Mouse (Mus musculus) intestine, embryonic 15.5 days (tissue): ENCODE measurements at regions not wholly inside any gene's neighbourhood (a gene's known extent, or its start where the extent isn't known, plus 50 kb on each side); places are given as distances from the start of the nearest gene placed in this dataset.

ENCODE experiments used
- ATAC-seq: fragments of 200-750 bp; cut with Nextera tagmentation; 2 replicates; pipeline ENCODE4 v1.8.0; 2017; ENCODE audit warnings: moderate TSS enrichment, moderate library complexity
- H3K27ac ChIP-seq: fragments of 300-500 bp; sonication (generic); 2 replicates; pipeline ENCODE4 v1.5.1; 2015; ENCODE audit warnings: mild to moderate bottlenecking, inconsistent platforms
- H3K27me3 ChIP-seq: fragments of 300-500 bp; sonication (generic); replicated peaks from 2 replicates; pipeline ENCODE4 v1.6.1; 2015; ENCODE audit warnings: inconsistent platforms
- H3K36me3 ChIP-seq: fragments of 300-500 bp; sonication (generic); 2 replicates; pipeline ENCODE4 v1.6.1; 2015; ENCODE audit warnings: inconsistent platforms
- H3K4me1 ChIP-seq: fragments of 300-500 bp; sonication (generic); replicated peaks from 2 replicates; pipeline ENCODE4 v1.6.1; 2015; ENCODE audit warnings: inconsistent platforms
- H3K4me2 ChIP-seq: fragments of 300-500 bp; sonication (generic); replicated peaks from 2 replicates; pipeline ENCODE4 v1.6.1; 2015; ENCODE audit warnings: mild to moderate bottlenecking, inconsistent platforms
- H3K4me3 ChIP-seq: fragments of 300-500 bp; sonication (generic); replicated peaks from 2 replicates; pipeline ENCODE4 v1.5.1; 2015; ENCODE audit warnings: inconsistent platforms
- H3K9ac ChIP-seq: fragments of 300-500 bp; sonication (generic); 2 replicates; pipeline ENCODE4 v1.6.1; 2015; ENCODE audit warnings: inconsistent platforms
- H3K9me3 ChIP-seq: fragments of 300-500 bp; sonication (generic); 2 replicates; pipeline ENCODE4 v1.6.1; 2016; ENCODE audit warnings: inconsistent platforms
- WGBS: fragments of 180-500 bp; shearing (Covaris S2); methylation state at CpG from one replicate; pipeline ENCODE4 v1.1.7; 2015; 5-methylcytosine and 5-hydroxymethylcytosine counted together

DNA sequence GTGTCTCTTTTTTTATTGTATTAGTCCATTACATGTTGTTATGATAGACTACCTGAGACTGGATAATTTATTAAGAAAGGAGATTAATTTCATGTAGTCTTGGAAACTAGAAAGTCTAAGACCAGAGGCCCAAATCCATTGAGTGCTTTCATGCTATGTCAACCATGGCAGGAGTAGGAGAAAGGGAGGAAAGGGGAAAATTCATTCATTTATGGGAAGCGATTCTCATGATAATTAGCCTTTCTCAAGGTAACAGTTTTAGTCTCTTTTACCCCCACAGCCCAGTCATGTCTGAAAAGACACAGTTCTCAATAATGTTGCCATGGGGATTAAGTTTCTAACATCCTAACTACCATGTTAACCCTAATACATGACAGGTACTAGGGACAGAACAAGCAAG lies 292.8 kb upstream of the Gm6657 start:
- H3K4me3 ChIP-seq: no peak overlapping the region
- no peaks in the 10 kb centered on the region for H3K9me3 ChIP-seq
- no peak for ATAC-seq
- H3K27ac ChIP-seq: no peak overlapping the region
- no peak overlapping the region for H3K9ac ChIP-seq
- no peaks in the 10 kb centered on the region for H3K27me3 ChIP-seq
- H3K4me2 ChIP-seq: no peak overlapping the region
- H3K36me3 ChIP-seq: no peaks in the 10 kb centered on the region
- WGBS: 94% methylated on average over 1 of the region's 1 CpGs
- no peaks in the 10 kb centered on the region for H3K4me1 ChIP-seq

DNA sequence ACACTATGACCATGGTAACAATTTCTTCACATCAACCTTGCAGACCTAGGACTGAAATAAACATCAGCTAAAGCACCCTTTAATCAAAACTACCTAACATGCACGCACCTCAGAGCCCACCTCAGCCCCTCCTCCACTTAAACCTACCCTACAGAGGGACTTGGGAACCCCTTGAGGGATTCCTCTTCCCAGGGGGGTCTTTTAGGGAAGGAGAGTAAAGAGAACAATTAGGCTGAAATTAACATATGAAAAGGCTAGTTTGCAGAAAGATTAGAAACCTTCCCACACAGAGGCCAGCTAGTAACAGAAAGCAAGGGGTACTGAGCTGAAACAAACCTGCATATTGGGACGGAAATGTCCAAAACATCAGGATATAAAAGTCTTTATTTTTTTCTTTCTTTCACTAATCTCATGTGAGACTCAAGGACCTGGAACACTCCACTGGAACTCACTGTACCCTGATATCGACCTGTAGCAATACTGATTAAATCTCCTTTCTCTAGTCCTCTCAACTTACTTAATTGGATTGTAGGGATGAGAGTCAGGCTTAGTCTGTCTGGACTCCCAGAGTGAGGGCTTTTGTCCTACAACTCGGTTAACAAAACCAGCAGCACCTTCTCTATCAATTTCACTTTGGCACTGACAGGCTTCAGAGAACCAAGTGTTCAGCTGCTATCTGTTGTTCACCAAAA lies 281.0 kb upstream of the Gm6657 start:
- no peak for ATAC-seq
- no peak overlapping the region for H3K9ac ChIP-seq
- 35% methylated on average over 4 of the region's 4 CpGs for WGBS

DNA sequence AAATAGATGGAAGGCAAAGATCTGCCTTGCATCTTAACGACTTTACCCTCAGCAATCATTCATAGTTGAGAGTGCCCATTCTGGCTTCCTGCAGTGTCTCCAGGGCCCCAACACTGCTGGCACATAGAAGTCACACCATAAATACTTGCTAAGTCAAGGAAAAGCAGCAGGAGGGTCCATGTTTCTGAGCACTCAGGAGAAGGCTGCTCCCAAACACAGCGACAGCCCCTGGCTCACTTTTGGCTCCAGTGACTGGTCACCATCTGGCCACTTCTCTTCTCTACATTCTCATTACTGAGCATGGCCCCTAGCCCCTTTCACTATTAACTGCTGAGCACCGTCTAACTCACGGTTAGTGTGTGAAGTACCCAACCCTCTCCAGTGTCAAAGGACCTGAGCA lies 265.3 kb upstream of the Gm6657 start:
- no peaks in the 10 kb centered on the region for H3K36me3 ChIP-seq
- 69% methylated on average over 4 of the region's 4 CpGs for WGBS
- ATAC-seq: no peak

More for the DNA sequence above, 281.0 kb upstream of the Gm6657 start:
- Histone ChIP-seq H3K4me1 (no peaks in the 10 kb centered on the region), H3K4me3 (no peak overlapping the region), H3K4me2 (no peak overlapping the region), H3K9me3 (no peaks in the 10 kb centered on the region), H3K36me3 (no peaks in the 10 kb centered on the region), H3K27ac (no peak overlapping the region), H3K27me3 (no peaks in the 10 kb centered on the region)

DNA sequence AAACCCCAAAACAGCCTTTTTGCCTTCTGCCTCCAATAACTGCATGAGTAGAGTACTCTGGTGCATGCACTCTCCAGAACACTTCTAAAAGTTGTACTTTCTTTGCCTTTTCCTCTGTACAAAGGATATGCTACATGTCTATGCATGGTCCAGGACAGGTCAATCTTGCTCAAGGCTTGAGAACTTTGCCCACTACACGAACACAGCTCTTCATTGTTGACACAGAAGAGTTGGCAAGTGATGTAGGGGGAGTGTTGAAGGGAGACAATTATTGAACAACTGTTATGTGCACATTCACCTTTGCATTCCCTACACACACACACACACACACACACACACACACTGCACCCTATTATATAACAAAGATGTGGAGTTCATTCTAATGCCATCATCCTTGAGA lies 264.5 kb upstream of the Gm6657 start:
- no peaks in the 10 kb centered on the region for H3K4me1 ChIP-seq
- no peak overlapping the region for H3K27ac ChIP-seq
- H3K27me3 ChIP-seq: no peaks in the 10 kb centered on the region
- WGBS: 68% methylated on average over 1 of the region's 1 CpGs
- H3K4me2 ChIP-seq: no peak overlapping the region
- ATAC-seq: no peak
- no peaks in the 10 kb centered on the region for H3K9me3 ChIP-seq
- H3K4me3 ChIP-seq: no peak overlapping the region
- H3K9ac ChIP-seq: no peak overlapping the region
- H3K36me3 ChIP-seq: no peaks in the 10 kb centered on the region

More for the DNA sequence above, 265.3 kb upstream of the Gm6657 start:
- Histone ChIP-seq H3K4me1 (no peaks in the 10 kb centered on the region), H3K4me2 (no peak overlapping the region), H3K9me3 (no peaks in the 10 kb centered on the region), H3K27ac (no peak overlapping the region), H3K9ac (no peak overlapping the region), H3K27me3 (no peaks in the 10 kb centered on the region), H3K4me3 (no peak overlapping the region)

DNA sequence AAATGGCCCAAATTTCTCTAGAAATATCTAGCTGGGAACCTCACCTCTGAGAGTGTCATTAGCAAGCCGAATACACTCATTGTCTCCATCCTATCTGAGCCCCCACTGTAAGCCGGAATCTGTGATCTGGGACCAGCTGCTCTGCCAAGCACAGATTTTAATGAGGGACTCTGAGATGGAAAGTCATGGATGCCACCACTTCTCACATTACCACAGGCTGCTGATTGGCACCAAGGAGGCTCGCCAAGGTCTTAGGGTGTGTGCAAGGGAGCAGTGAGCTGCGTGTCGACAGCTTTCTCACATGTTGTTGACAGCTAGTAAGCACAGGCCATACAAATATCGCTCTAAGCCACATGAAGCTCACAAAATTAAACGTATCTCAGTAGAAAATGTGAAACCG lies 250.1 kb upstream of the Gm6657 start:
- ATAC-seq: no peak
- Histone ChIP-seq H3K4me3 (no peak overlapping the region), H3K4me2 (no peak overlapping the region), H3K9me3 (no peaks in the 10 kb centered on the region), H3K27ac (no peak overlapping the region), H3K4me1 (no peaks in the 10 kb centered on the region), H3K36me3 (no peaks in the 10 kb centered on the region), H3K27me3 (no peaks in the 10 kb centered on the region), H3K9ac (no peak overlapping the region)
- 83% methylated on average over 8 of the region's 8 CpGs for WGBS

DNA sequence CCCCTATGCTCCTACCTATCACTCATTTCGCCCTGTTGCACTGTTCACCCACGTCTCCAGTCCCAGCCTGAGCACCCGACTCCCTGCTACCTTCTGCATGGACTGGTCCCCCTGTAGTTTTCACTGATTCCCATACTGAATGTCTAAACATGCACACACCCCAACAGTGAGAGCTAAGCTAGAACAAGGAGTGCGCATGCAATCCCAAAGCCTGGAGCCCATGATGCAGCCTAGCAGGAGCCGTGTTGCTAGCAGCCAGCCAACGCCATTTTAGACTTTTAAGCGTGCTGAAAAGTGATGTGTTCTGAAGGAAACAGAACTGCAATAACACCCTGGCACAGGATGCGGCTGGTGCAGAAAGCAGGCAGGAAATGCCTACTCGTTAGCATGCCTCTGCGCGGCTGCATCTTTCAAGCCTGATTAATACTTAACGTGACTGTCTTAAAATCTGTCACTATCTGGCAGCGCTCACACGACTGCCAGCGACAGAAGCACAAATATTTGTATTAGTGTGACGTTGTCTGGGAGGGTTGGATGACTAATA lies 244.5 kb upstream of the Gm6657 start:
- Histone ChIP-seq H3K4me2 (peak overlapping the region; percentile 66), H3K9me3 (no peaks in the 10 kb centered on the region), H3K4me1 (peaks cover 5% of the 10 kb centered on the region; the same call in 1 of the 2 replicates), H3K9ac (no peak overlapping the region), H3K27me3 (no peaks in the 10 kb centered on the region), H3K4me3 (peak overlapping the region; percentile 22; the same call in 1 of the 2 replicates), H3K27ac (peak overlapping the region; percentile 36; the same call in 1 of the 2 replicates), H3K36me3 (no peaks in the 10 kb centered on the region)
- ATAC-seq: peak; percentile 47
- WGBS: 16% methylated on average over 16 of the region's 16 CpGs

DNA sequence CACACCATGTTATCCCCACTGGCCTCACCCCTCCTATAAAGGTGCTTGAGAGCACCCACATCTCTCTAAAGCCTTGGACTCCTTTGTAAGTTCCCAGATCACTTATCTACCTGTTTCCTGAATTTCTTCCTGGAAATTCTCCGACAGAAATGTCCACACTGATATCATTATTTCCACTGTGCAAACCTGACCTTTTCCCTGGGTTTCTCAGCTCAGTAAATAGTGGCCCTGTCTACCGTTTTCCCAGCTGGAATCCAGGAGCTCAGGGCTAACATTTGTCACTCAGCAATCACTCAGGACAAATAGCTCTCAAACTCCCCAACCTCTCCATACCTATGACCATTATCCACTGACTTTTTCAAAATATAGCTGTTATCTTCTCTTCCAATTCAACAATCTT lies 241.6 kb upstream of the Gm6657 start:
- H3K4me2 ChIP-seq: no peak overlapping the region
- H3K4me1 ChIP-seq: peaks cover 5% of the 10 kb centered on the region; the same call in 1 of the 2 replicates
- ATAC-seq: no peak
- no peaks in the 10 kb centered on the region for H3K27me3 ChIP-seq
- no peaks in the 10 kb centered on the region for H3K36me3 ChIP-seq
- no peaks in the 10 kb centered on the region for H3K9me3 ChIP-seq
- H3K4me3 ChIP-seq: no peak overlapping the region
- WGBS: 35% methylated on average over 2 of the region's 2 CpGs
- no peak overlapping the region for H3K27ac ChIP-seq
- no peak overlapping the region for H3K9ac ChIP-seq

DNA sequence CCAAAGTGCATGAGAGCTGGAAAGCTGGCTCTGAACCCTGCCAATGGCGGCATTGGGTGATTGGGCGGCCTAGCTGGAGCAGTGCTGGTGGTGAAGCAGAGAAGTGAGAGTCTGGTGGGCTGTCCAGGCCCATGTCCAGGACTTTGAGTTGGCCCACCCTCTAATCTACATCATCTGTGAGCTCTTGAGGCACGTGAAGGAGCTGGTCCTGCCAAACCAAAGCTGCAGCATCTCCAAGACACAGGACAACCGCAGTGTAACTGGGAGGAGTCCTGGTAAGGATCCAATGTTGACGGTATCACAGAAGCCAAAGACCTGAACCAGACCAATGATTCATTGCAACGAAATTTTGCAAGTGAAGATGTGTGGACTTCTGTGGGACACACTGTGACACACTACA lies 231.4 kb upstream of the Gm6657 start:
- Histone ChIP-seq H3K27ac (no peak overlapping the region), H3K4me1 (no peaks in the 10 kb centered on the region), H3K9me3 (no peaks in the 10 kb centered on the region), H3K4me2 (no peak overlapping the region), H3K36me3 (no peaks in the 10 kb centered on the region), H3K9ac (no peak overlapping the region), H3K27me3 (no peaks in the 10 kb centered on the region), H3K4me3 (no peak overlapping the region)
- ATAC-seq: no peak
- 77% methylated on average over 6 of the region's 6 CpGs for WGBS

DNA sequence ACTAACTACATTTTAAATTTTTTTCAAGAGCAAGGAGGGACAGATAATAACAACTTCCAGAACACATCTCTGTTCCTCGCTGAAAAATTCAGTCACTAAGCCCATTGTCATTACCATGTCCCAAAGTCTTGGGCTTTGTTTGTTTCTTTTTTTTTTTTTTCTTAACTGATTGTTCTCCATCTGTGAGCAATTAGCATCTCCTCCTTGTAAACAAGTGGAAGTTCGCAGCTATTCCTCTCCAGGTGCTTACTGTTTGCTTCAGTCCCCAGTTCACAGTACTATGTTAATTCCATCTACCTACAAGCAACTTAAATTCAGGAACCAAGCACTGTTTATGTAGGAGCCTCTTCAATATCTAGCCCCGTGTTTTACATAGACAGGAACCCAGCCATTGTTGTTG lies 225.5 kb upstream of the Gm6657 start:
- ATAC-seq: no peak

DNA sequence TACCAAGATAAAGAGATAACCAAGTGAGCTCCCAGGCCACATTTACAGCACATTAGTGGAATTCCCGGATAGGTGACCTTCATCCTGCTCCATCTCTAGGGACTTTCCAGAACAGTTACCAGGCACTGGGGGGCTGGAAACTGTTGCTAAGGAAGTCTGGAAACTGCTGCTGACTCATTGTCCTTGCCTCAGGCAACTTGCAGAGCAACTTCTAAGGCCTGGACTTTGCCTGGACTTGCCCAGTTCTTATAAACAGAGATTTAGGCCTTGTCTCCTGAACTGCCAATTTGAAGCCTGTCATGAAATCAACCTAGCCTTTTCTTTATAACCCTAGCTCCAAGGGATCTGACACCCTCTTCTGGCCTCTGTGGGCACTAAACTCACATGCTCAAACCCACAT lies 224.0 kb upstream of the Gm6657 start:
- H3K9me3 ChIP-seq: no peaks in the 10 kb centered on the region
- H3K27ac ChIP-seq: no peak overlapping the region
- no peaks in the 10 kb centered on the region for H3K27me3 ChIP-seq
- ATAC-seq: no peak
- no peak overlapping the region for H3K4me2 ChIP-seq
- H3K4me3 ChIP-seq: no peak overlapping the region
- no peaks in the 10 kb centered on the region for H3K36me3 ChIP-seq
- H3K4me1 ChIP-seq: no peaks in the 10 kb centered on the region
- no peak overlapping the region for H3K9ac ChIP-seq
- WGBS: 60% methylated on average over 1 of the region's 1 CpGs

More for the DNA sequence above, 225.5 kb upstream of the Gm6657 start:
- Histone ChIP-seq H3K36me3 (no peaks in the 10 kb centered on the region), H3K4me2 (no peak overlapping the region), H3K9ac (no peak overlapping the region), H3K4me3 (no peak overlapping the region), H3K4me1 (no peaks in the 10 kb centered on the region), H3K27ac (no peak overlapping the region), H3K9me3 (no peaks in the 10 kb centered on the region), H3K27me3 (no peaks in the 10 kb centered on the region)
- 59% methylated on average over 3 of the region's 3 CpGs for WGBS

DNA sequence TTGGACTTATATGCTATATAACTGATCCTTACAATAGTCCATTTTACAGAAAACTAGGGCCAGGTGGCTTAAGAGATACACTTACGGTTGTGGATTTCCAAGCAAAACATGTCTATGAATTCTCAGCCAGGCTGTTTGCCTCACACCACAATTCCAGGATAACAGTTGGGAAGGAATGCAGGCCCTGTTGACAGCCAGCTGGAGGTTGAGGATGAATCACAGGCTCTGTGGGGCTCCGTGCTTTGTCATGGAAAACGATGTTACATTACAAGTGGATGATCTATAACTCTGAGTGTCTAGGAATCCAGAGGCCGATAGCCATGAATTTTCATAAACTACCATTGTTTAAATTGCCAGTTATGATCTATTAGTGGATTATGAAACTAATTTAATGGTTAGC lies 221.9 kb upstream of the Gm6657 start:
- Histone ChIP-seq H3K9ac (no peak overlapping the region), H3K27ac (no peak overlapping the region), H3K36me3 (no peaks in the 10 kb centered on the region), H3K9me3 (no peaks in the 10 kb centered on the region), H3K4me1 (no peaks in the 10 kb centered on the region), H3K27me3 (no peaks in the 10 kb centered on the region), H3K4me2 (no peak overlapping the region), H3K4me3 (no peak overlapping the region)
- whole genome bisulfite sequencing: 36% methylated on average over 4 of the region's 4 CpGs
- peak; percentile 41; the same call in 1 of the 2 replicates for ATAC-seq

DNA sequence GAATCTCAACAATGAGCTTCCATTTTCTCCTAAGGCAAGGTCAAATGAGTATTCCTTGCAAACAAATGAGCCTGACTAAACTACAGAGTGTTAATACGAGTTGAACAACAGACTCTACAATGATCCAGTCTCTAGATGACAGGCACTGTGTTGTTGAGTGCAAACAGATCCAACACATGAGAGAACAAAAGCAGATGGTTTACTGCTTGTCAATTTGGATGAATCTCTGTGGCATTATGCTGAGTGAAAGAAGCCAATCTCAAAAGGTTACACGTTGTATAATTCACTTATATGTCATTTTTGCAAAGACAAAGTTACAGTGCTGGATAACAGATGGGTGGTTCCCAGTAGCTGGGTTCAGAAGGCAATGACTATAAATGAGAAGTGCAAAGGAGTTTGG lies 217.1 kb upstream of the Gm6657 start:
- no peak overlapping the region for H3K4me2 ChIP-seq
- H3K27me3 ChIP-seq: no peaks in the 10 kb centered on the region
- no peaks in the 10 kb centered on the region for H3K9me3 ChIP-seq
- no peak for ATAC-seq
- 66% methylated on average over 2 of the region's 2 CpGs for WGBS
- no peak overlapping the region for H3K9ac ChIP-seq
- H3K36me3 ChIP-seq: no peaks in the 10 kb centered on the region
- no peak overlapping the region for H3K4me3 ChIP-seq
- no peaks in the 10 kb centered on the region for H3K4me1 ChIP-seq
- no peak overlapping the region for H3K27ac ChIP-seq

DNA sequence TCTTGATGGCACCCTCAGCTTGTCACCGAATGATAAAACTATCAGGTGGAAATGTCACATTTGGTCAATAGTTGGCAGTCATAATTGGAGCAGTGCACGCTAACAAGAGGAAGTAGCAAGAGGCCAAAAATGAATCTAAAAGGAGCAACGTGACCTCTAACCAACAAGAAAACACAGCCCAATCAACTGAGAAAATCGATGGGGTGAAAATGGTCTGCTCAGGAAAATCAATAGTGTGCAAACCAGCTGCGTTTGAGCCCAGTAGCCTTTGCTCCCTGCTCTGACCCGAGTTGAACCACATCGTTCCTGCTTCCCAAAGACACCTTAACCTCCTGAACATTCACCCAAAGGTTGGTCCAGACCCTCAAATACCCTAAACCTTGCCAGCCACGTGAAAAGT lies 207.3 kb upstream of the Gm6657 start:
- Histone ChIP-seq H3K36me3 (no peaks in the 10 kb centered on the region), H3K9me3 (no peaks in the 10 kb centered on the region), H3K4me2 (no peak overlapping the region), H3K4me3 (no peak overlapping the region), H3K27ac (no peak overlapping the region), H3K27me3 (no peaks in the 10 kb centered on the region), H3K4me1 (no peaks in the 10 kb centered on the region), H3K9ac (no peak overlapping the region)
- no peak for ATAC-seq
- WGBS: 70% methylated on average over 8 of the region's 8 CpGs
